Mouse (Mus musculus) MEL (cell line): ENCODE results near the gene Hmgcs1.

Experiments used
- CTCF ChIP-seq, 3 experiments: IDR thresholded peaks in 2 of 3; conservative IDR thresholded peaks in 1 of 3; 2 replicates each; pipeline ENCODE4 v1.5.1; 2011 to 2012; ENCODE audit warnings: low read length in 3 of 3, low read depth in 2 of 3, mild to moderate bottlenecking in 2 of 3, improper control_type of control experiment in 1 of 3, inconsistent platforms in 1 of 3, mixed read lengths in 1 of 3, moderate library complexity in 1 of 3; ENCODE audit not compliant: control insufficient read depth in 1 of 3, insufficient read depth in 1 of 3, poor library complexity in 1 of 3, severe bottlenecking in 1 of 3
- GABPA ChIP-seq: IDR thresholded peaks from 2 replicates; pipeline ENCODE4 v1.6.1; 2012; ENCODE audit warnings: low read depth, mild to moderate bottlenecking, inconsistent platforms, low read length, improper control_type of control experiment, moderate library complexity
- KAT2A ChIP-seq: conservative IDR thresholded peaks from 2 replicates; pipeline ENCODE4 v1.6.1; 2012; ENCODE audit warnings: low read depth, low read length, improper control_type of control experiment, inconsistent platforms
- MAFK ChIP-seq: IDR thresholded peaks from 2 replicates; pipeline ENCODE4 v1.6.1; 2011; ENCODE audit warnings: low read depth, mild to moderate bottlenecking, low read length, improper control_type of control experiment, borderline replicate concordance
- POLR2A ChIP-seq, 2 experiments: IDR thresholded peaks; 2 replicates each; pipeline ENCODE4 v1.6.1; 2011 to 2012; ENCODE audit warnings: low read length in 2 of 2, mild to moderate bottlenecking in 2 of 2, control low read depth in 1 of 2, improper control_type of control experiment in 1 of 2, low read depth in 1 of 2, moderate library complexity in 1 of 2; ENCODE audit not compliant: control insufficient read depth in 1 of 2, insufficient read depth in 1 of 2, poor library complexity in 1 of 2
- ZMIZ1 ChIP-seq: IDR thresholded peaks from 2 replicates; pipeline ENCODE4 v1.6.1; 2012; ENCODE audit warnings: low read depth, mild to moderate bottlenecking, inconsistent platforms, low read length, improper control_type of control experiment, moderate library complexity

GRCm38 (mm10) chr13:119698436-119698835, 8.3 kb downstream of the Hmgcs1 start:
- TF ChIP-seq CTCF (IDR thresholded peaks at IDR 0.05 in 2 of 3, conservative IDR thresholded peaks at IDR 0.05 in 1 of 3; ENCODE audit: control insufficient read depth in 1 of 3, insufficient read depth in 1 of 3, low read depth in 2 of 3, low read length in 3 of 3, poor library complexity in 1 of 3, severe bottlenecking in 1 of 3) = no peak
- no peak for TF ChIP-seq MAFK
- no peak for TF ChIP-seq POLR2A (IDR thresholded peaks at IDR 0.05; ENCODE audit: control insufficient read depth in 1 of 2, insufficient read depth in 1 of 2, low read depth in 1 of 2, low read length in 2 of 2, poor library complexity in 1 of 2)
- TF ChIP-seq ZMIZ1 = no peak
- TF ChIP-seq KAT2A = no peak
- TF ChIP-seq GABPA = no peak
